Mouse (Mus musculus): ENCODE measurements around the gene Slc22a16. TPM values are rescaled to one million over a fixed set of nuclear protein-coding genes. Genes with fewer than 3 reads are reported as not detected.

Slc22a16 gene
- polyA plus RNA-seq, 1 experiment from 2014 or later: not detected

GRCm38 (mm10) chr10:40583584-40584255 lies 13.6 kb downstream of the Slc22a16 start:
- Histone ChIP-seq H3K36me3 (ENCODE audit: control insufficient read depth, insufficient read depth, low read length) (no peaks in the 10 kb centered on the region), H3K9ac (ENCODE audit: low read length) (no peak overlapping the region), H3K9me3 (ENCODE audit: control insufficient read depth, low read length) (0 out of 2 replicates have a peak, but pooled peaks cover 3% of the 10 kb centered on the region), H3K4me1 (replicated peaks; ENCODE audit: control insufficient read depth, insufficient read depth, low read length) (no peaks in the 10 kb centered on the region), H3K4me3 (ENCODE audit: low read length) (no peak overlapping the region), H3K27ac (ENCODE audit: low read length) (no peak overlapping the region), H3K4me2 (ENCODE audit: low read depth, low read length) (no peak overlapping the region), H3K27me3 (ENCODE audit: control insufficient read depth, insufficient read depth, low read depth, low read length) (no peaks in the 10 kb centered on the region)
- no peak for ATAC-seq (ENCODE audit: low read depth)
- WGBS: 74% methylated on average over 8 of the region's 8 CpGs

- Histone ChIP-seq H3K9me3 (ENCODE audit: control insufficient read depth, low read length) (no peaks in the 10 kb centered on the region), H3K27me3 (ENCODE audit: control insufficient read depth, insufficient read depth, low read depth, low read length) (no peaks in the 10 kb centered on the region), H3K36me3 (ENCODE audit: control insufficient read depth, insufficient read depth, low read length) (no peaks in the 10 kb centered on the region), H3K4me3 (ENCODE audit: low read length) (no peak overlapping the region), H3K27ac (ENCODE audit: low read length) (no peak overlapping the region), H3K9ac (ENCODE audit: low read length) (no peak overlapping the region), H3K4me2 (ENCODE audit: low read depth, low read length) (no peak overlapping the region), H3K4me1 (replicated peaks; ENCODE audit: control insufficient read depth, insufficient read depth, low read length) (no peaks in the 10 kb centered on the region)
- no peak for ATAC-seq (ENCODE audit: low read depth)
- WGBS: 49% methylated on average over 7 of the region's 7 CpGs
Measured at GRCm38 (mm10) chr10:40592186-40592585, 22.1 kb downstream of the Slc22a16 start.

- no peaks in the 10 kb centered on the region for H3K9me3 ChIP-seq (ENCODE audit: control insufficient read depth, low read length)
- no peaks in the 10 kb centered on the region for H3K4me1 ChIP-seq (replicated peaks; ENCODE audit: control insufficient read depth, insufficient read depth, low read length)
- ATAC-seq (ENCODE audit: low read depth): no peak
- H3K27me3 ChIP-seq (ENCODE audit: control insufficient read depth, insufficient read depth, low read depth, low read length): no peaks in the 10 kb centered on the region
- 84% methylated on average over 3 of the region's 3 CpGs for WGBS
- no peak overlapping the region for H3K9ac ChIP-seq (ENCODE audit: low read length)
- no peak overlapping the region for H3K4me3 ChIP-seq (ENCODE audit: low read length)
- H3K4me2 ChIP-seq (ENCODE audit: low read depth, low read length): no peak overlapping the region
- no peak overlapping the region for H3K27ac ChIP-seq (ENCODE audit: low read length)
- no peaks in the 10 kb centered on the region for H3K36me3 ChIP-seq (ENCODE audit: control insufficient read depth, insufficient read depth, low read length)
Measured at GRCm38 (mm10) chr10:40597177-40597576, 27.0 kb downstream of the Slc22a16 start.

GRCm38 (mm10) chr10:40604706-40605394 lies 34.7 kb downstream of the Slc22a16 start:
- H3K36me3 ChIP-seq (ENCODE audit: control insufficient read depth, insufficient read depth, low read length): no peaks in the 10 kb centered on the region
- no peaks in the 10 kb centered on the region for H3K4me1 ChIP-seq (replicated peaks; ENCODE audit: control insufficient read depth, insufficient read depth, low read length)
- H3K4me3 ChIP-seq (ENCODE audit: low read length): no peak overlapping the region
- no peaks in the 10 kb centered on the region for H3K27me3 ChIP-seq (ENCODE audit: control insufficient read depth, insufficient read depth, low read depth, low read length)
- H3K9ac ChIP-seq (ENCODE audit: low read length): no peak overlapping the region
- 56% methylated on average over 6 of the region's 6 CpGs for WGBS
- H3K9me3 ChIP-seq (ENCODE audit: control insufficient read depth, low read length): peaks cover 4% of the 10 kb centered on the region
- H3K4me2 ChIP-seq (ENCODE audit: low read depth, low read length): no peak overlapping the region
- no peak for ATAC-seq (ENCODE audit: low read depth)
- H3K27ac ChIP-seq (ENCODE audit: low read length): no peak overlapping the region

- no peak for ATAC-seq (ENCODE audit: low read depth)
Measured at GRCm38 (mm10) chr10:40617973-40618372, 47.8 kb downstream of the Slc22a16 start.

GRCm38 (mm10) chr10:40619760-40620159 lies 49.6 kb downstream of the Slc22a16 start:
- Histone ChIP-seq H3K9me3 (ENCODE audit: control insufficient read depth, low read length) (no peaks in the 10 kb centered on the region), H3K4me1 (replicated peaks; ENCODE audit: control insufficient read depth, insufficient read depth, low read length) (no peaks in the 10 kb centered on the region), H3K27me3 (ENCODE audit: control insufficient read depth, insufficient read depth, low read depth, low read length) (no peaks in the 10 kb centered on the region), H3K4me3 (ENCODE audit: low read length) (no peak overlapping the region), H3K4me2 (ENCODE audit: low read depth, low read length) (no peak overlapping the region), H3K9ac (ENCODE audit: low read length) (no peak overlapping the region), H3K36me3 (ENCODE audit: control insufficient read depth, insufficient read depth, low read length) (no peaks in the 10 kb centered on the region), H3K27ac (ENCODE audit: low read length) (no peak overlapping the region)
- ATAC-seq (ENCODE audit: low read depth): no peak
- WGBS: 65% methylated on average over 1 of the region's 1 CpGs

More at GRCm38 (mm10) chr10:40617973-40618372, 47.8 kb downstream of the Slc22a16 start:
- no peaks in the 10 kb centered on the region for H3K9me3 ChIP-seq (ENCODE audit: control insufficient read depth, low read length)
- H3K36me3 ChIP-seq (ENCODE audit: control insufficient read depth, insufficient read depth, low read length): no peaks in the 10 kb centered on the region
- H3K9ac ChIP-seq (ENCODE audit: low read length): no peak overlapping the region
- H3K27ac ChIP-seq (ENCODE audit: low read length): no peak overlapping the region
- no peaks in the 10 kb centered on the region for H3K4me1 ChIP-seq (replicated peaks; ENCODE audit: control insufficient read depth, insufficient read depth, low read length)
- no peak overlapping the region for H3K4me3 ChIP-seq (ENCODE audit: low read length)
- H3K27me3 ChIP-seq (ENCODE audit: control insufficient read depth, insufficient read depth, low read depth, low read length): no peaks in the 10 kb centered on the region
- no peak overlapping the region for H3K4me2 ChIP-seq (ENCODE audit: low read depth, low read length)

GRCm38 (mm10) chr10:40629140-40629539 lies 59.0 kb downstream of the Slc22a16 start:
- no peaks in the 10 kb centered on the region for H3K9me3 ChIP-seq (ENCODE audit: control insufficient read depth, low read length)
- 0 out of 2 replicates have a peak overlapping the region, but pooled peaks have one; percentile 18 for H3K9ac ChIP-seq (ENCODE audit: low read length)
- H3K4me1 ChIP-seq (replicated peaks; ENCODE audit: control insufficient read depth, insufficient read depth, low read length): peaks cover 7% of the 10 kb centered on the region
- H3K27me3 ChIP-seq (ENCODE audit: control insufficient read depth, insufficient read depth, low read depth, low read length): no peaks in the 10 kb centered on the region
- H3K4me2 ChIP-seq (ENCODE audit: low read depth, low read length): no peak overlapping the region
- ATAC-seq (ENCODE audit: low read depth): no peak
- H3K4me3 ChIP-seq (ENCODE audit: low read length): no peak overlapping the region
- H3K36me3 ChIP-seq (ENCODE audit: control insufficient read depth, insufficient read depth, low read length): no peaks in the 10 kb centered on the region
- no peak overlapping the region for H3K27ac ChIP-seq (ENCODE audit: low read length)
- WGBS: 72% methylated on average over 7 of the region's 7 CpGs

GRCm38 (mm10) chr10:40629656-40630311 lies 59.6 kb downstream of the Slc22a16 start, which contains the start of gene Ddo:
Gene Ddo (plus strand): TSS chr10:40630011.
- peak within 1 kb of the TSS; percentile 5 for H3K4me3 ChIP-seq (ENCODE audit: low read length)
- 23% methylated on average over 8 of the region's 8 CpGs for WGBS
- H3K9me3 ChIP-seq (ENCODE audit: control insufficient read depth, low read length): no peaks in the 10 kb centered on the region
- peaks cover 7% of the 10 kb centered on the region for H3K4me1 ChIP-seq (replicated peaks; ENCODE audit: control insufficient read depth, insufficient read depth, low read length)
- H3K27ac ChIP-seq (ENCODE audit: low read length): no peak within 1 kb of the TSS
- H3K9ac ChIP-seq (ENCODE audit: low read length): 0 out of 2 replicates have a peak within 1 kb of the TSS, but pooled peaks have one; percentile 18
- peak within 1 kb of the TSS; percentile 31 for H3K4me2 ChIP-seq (ENCODE audit: low read depth, low read length)
- ATAC-seq (ENCODE audit: low read depth): peak; percentile 77
- H3K27me3 ChIP-seq (ENCODE audit: control insufficient read depth, insufficient read depth, low read depth, low read length): no peaks in the 10 kb centered on the region
- no peaks in the 10 kb centered on the region for H3K36me3 ChIP-seq (ENCODE audit: control insufficient read depth, insufficient read depth, low read length)

GRCm38 (mm10) chr10:40630457-40630856 lies 60.3 kb downstream of the Slc22a16 start:
- Histone ChIP-seq H3K9me3 (ENCODE audit: control insufficient read depth, low read length) (no peaks in the 10 kb centered on the region), H3K4me2 (ENCODE audit: low read depth, low read length) (peak overlapping the region; percentile 31), H3K27ac (ENCODE audit: low read length) (no peak overlapping the region), H3K36me3 (ENCODE audit: control insufficient read depth, insufficient read depth, low read length) (no peaks in the 10 kb centered on the region), H3K4me1 (replicated peaks; ENCODE audit: control insufficient read depth, insufficient read depth, low read length) (peaks cover 7% of the 10 kb centered on the region), H3K9ac (ENCODE audit: low read length) (no peak overlapping the region), H3K27me3 (ENCODE audit: control insufficient read depth, insufficient read depth, low read depth, low read length) (no peaks in the 10 kb centered on the region), H3K4me3 (ENCODE audit: low read length) (peak overlapping the region; percentile 5)
- 41% methylated on average over 5 of the region's 5 CpGs for WGBS
- ATAC-seq (ENCODE audit: low read depth): peak; percentile 45; the same call in 1 of the 2 replicates

Measured in lung, embryonic 16.5 days (tissue).